Comparison of ENCODE assay signal across 7 mouse cellular contexts in genomic region chr5:148048200-148048599, GRCm38 (mm10).
"Had no signal": no experiment of that assay in that cellular context is flagged by ENCODE, and none has a peak within 500 bp of the region (broad histone marks: within the 10 kb centered on the region; RNA-seq: fewer than 3 reads in every experiment).

No protein-coding gene starts in this region.

- DNase-seq: kidney, adult 9 months; kidney, postnatal 36 days; lung, adult 2 months; right cerebral cortex, postnatal 4 days; spleen, adult 18-20 months; thymus, adult 2 months; thymus, postnatal 36 days had no signal
